Mouse (Mus musculus): ENCODE measurements at regions not wholly inside any gene's neighbourhood (a gene's known extent, or its start where the extent isn't known, plus 50 kb on each side); places are given as distances from the start of the nearest gene placed in this dataset.

DNA sequence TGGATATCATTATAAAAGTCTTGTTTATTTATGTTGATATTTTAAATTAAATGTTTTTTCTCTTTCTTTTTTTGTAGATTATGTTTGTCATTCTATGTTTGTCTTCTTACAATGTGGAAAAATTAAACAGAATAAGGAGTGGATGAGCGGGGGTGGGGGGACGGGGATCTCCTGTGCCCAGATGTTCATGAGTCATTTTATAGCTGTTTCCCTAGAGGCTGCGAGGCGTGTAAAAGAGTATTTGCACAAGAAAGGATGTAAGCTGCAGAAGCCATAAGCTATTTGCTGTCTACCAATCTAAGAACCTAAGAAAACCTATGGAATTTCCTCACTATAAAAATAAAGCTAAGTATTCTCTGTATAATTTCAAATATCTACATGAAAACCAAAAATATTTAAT, 446.9 kb upstream of the Cwc22 start:
- no peaks in the 10 kb centered on the region for H3K36me3 ChIP-seq (ENCODE audit: insufficient read depth)
- no peak for ATAC-seq

GRCm38 (mm10) chr2:78392425-78392824, 446.2 kb upstream of the Cwc22 start:
- no peaks in the 10 kb centered on the region for H3K4me1 ChIP-seq (ENCODE audit: insufficient read depth)
- no peaks in the 10 kb centered on the region for H3K27me3 ChIP-seq (ENCODE audit: insufficient read depth, low read length)
- no peak for DNase-seq
- no peak overlapping the region for H3K4me3 ChIP-seq (ENCODE audit: low read depth, low read length)
- no peak overlapping the region for H3K4me2 ChIP-seq (ENCODE audit: low read depth)
- H3K9ac ChIP-seq = no peak overlapping the region
- 62% methylated on average over 2 of the region's 2 CpGs for WGBS
- no peaks in the 10 kb centered on the region for H3K36me3 ChIP-seq (ENCODE audit: insufficient read depth)
- no peaks in the 10 kb centered on the region for H3K9me3 ChIP-seq (ENCODE audit: low read length)
- ATAC-seq = no peak
- no peak for TF ChIP-seq CTCF (IDR thresholded peaks at IDR 0.05; ENCODE audit: low read depth)
- no peak overlapping the region for H3K27ac ChIP-seq (ENCODE audit: low read depth, low read length)

More for the DNA sequence above, 446.9 kb upstream of the Cwc22 start:
- DNase-seq = no peak
- Histone ChIP-seq H3K9ac (no peak overlapping the region), H3K27me3 (ENCODE audit: insufficient read depth, low read length) (no peaks in the 10 kb centered on the region), H3K4me3 (ENCODE audit: low read depth, low read length) (no peak overlapping the region), H3K9me3 (ENCODE audit: low read length) (no peaks in the 10 kb centered on the region), H3K4me2 (ENCODE audit: low read depth) (no peak overlapping the region), H3K27ac (ENCODE audit: low read depth, low read length) (no peak overlapping the region), H3K4me1 (ENCODE audit: insufficient read depth) (no peaks in the 10 kb centered on the region)
- WGBS = 81% methylated on average over 4 of the region's 4 CpGs
- no peak for TF ChIP-seq CTCF (IDR thresholded peaks at IDR 0.05; ENCODE audit: low read depth)

DNA sequence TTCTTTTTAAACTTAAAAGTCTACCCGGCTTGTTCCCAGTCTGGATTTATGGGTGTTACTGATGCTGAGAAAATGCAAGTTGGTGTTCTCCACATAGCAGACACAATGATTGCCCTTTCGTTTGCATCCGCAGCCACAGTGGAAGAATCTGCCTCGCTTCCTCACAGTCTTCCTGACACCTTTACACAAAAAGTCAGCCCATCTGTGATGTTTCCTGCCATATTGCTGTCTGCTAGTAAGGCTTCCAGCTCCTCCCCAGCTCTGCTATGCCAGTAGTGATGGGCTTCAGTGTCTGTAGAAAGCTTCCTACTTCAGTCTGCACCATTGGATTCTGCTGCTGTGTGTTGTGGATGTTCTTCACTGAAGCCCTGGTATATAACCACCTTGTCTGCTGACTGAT, 441.8 kb upstream of the Cwc22 start:
- Histone ChIP-seq H3K27me3 (ENCODE audit: insufficient read depth, low read length) (no peaks in the 10 kb centered on the region), H3K9ac (no peak overlapping the region), H3K27ac (ENCODE audit: low read depth, low read length) (no peak overlapping the region), H3K9me3 (ENCODE audit: low read length) (no peaks in the 10 kb centered on the region), H3K4me3 (ENCODE audit: low read depth, low read length) (no peak overlapping the region), H3K36me3 (ENCODE audit: insufficient read depth) (no peaks in the 10 kb centered on the region), H3K4me1 (ENCODE audit: insufficient read depth) (no peaks in the 10 kb centered on the region), H3K4me2 (ENCODE audit: low read depth) (no peak overlapping the region)
- WGBS = 75% methylated on average over 4 of the region's 4 CpGs
- ATAC-seq (peak; percentile 64), DNase-seq (peak; percentile 36)
- no peak for TF ChIP-seq CTCF (IDR thresholded peaks at IDR 0.05; ENCODE audit: low read depth)

DNA sequence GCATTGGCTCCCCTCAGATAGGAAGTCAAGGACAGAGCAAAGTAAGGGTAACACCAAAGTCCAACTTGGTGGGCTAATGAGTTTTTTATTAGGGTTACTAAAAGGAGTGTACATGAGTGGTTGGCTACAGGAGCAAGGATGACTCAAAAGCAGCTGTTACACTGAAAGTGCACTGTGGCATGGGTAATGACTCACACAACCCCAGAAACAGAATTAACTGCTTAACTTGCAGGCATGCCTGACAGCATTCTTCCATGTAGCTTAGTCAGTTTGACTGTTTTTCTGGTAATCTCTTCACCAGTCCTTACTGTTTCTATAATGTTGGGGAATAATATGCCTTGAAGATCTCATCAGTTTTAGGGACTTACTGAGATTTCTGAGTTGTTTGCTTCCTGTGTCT, 435.1 kb upstream of the Cwc22 start:
- no peak overlapping the region for H3K4me2 ChIP-seq (ENCODE audit: low read depth)
- H3K4me3 ChIP-seq (ENCODE audit: low read depth, low read length) = no peak overlapping the region
- no peak for TF ChIP-seq CTCF (IDR thresholded peaks at IDR 0.05; ENCODE audit: low read depth)
- H3K36me3 ChIP-seq (ENCODE audit: insufficient read depth) = no peaks in the 10 kb centered on the region
- H3K9ac ChIP-seq = no peak overlapping the region
- no peaks in the 10 kb centered on the region for H3K9me3 ChIP-seq (ENCODE audit: low read length)
- H3K27me3 ChIP-seq (ENCODE audit: insufficient read depth, low read length) = no peaks in the 10 kb centered on the region
- no peaks in the 10 kb centered on the region for H3K4me1 ChIP-seq (ENCODE audit: insufficient read depth)
- no peak for ATAC-seq
- H3K27ac ChIP-seq (ENCODE audit: low read depth, low read length) = no peak overlapping the region
- DNase-seq = no peak

DNA sequence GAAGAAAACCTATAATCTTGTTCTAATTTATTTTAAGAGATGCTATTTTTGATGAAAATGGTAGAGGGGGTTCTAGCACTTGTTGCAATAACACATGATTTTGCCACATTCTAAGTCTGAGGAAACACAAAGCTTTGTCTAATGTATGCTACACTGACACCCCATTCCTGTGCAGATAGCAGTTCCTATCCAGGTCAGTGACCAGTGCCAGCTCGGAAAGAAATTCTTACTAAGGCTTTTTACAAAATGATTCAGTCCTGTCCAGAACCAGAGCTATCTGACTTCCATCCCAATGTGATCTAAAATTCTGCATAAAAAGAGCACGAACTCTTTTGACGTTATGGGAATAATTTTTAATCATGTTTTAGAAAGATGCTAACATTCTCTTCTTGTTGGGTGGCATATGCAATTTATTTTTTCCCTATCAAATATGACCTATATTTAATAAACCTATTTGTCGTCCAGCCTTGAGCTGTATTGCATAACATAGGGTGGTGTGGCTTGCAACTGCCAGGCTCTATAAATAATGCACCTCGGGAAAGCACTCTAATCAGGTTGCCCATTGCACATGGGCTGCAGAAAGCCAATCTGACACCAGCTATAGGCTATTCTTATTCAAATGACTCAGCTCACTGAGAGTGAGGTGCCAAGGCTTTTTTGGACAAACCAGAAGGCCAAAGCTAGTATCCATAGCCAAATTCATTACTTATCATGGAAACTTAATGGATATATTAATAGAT, 385.7 kb upstream of the Cwc22 start:
- no peaks in the 10 kb centered on the region for H3K4me1 ChIP-seq (ENCODE audit: insufficient read depth)
- DNase-seq (no peak), ATAC-seq (no peak)
- H3K27ac ChIP-seq (ENCODE audit: low read depth, low read length) = no peak overlapping the region
- TF ChIP-seq CTCF (IDR thresholded peaks at IDR 0.05; ENCODE audit: low read depth) = no peak
- no peak overlapping the region for H3K4me3 ChIP-seq (ENCODE audit: low read depth, low read length)
- H3K9me3 ChIP-seq (ENCODE audit: low read length) = 0 out of 2 replicates have a peak, but pooled peaks cover 3% of the 10 kb centered on the region
- H3K27me3 ChIP-seq (ENCODE audit: insufficient read depth, low read length) = no peaks in the 10 kb centered on the region
- H3K36me3 ChIP-seq (ENCODE audit: insufficient read depth) = no peaks in the 10 kb centered on the region
- no peak overlapping the region for H3K4me2 ChIP-seq (ENCODE audit: low read depth)
- no peak overlapping the region for H3K9ac ChIP-seq
- 70% methylated on average over 5 of the region's 5 CpGs for WGBS

GRCm38 (mm10) chr2:78326091-78326490, 379.9 kb upstream of the Cwc22 start:
- 0 out of 2 replicates have a peak, but pooled peaks cover 3% of the 10 kb centered on the region for H3K9me3 ChIP-seq (ENCODE audit: low read length)

GRCm38 (mm10) chr2:78322216-78322965, 376.2 kb upstream of the Cwc22 start:
- no peak overlapping the region for H3K4me3 ChIP-seq (ENCODE audit: low read depth, low read length)
- H3K4me2 ChIP-seq (ENCODE audit: low read depth) = no peak overlapping the region
- no peaks in the 10 kb centered on the region for H3K36me3 ChIP-seq (ENCODE audit: insufficient read depth)
- H3K4me1 ChIP-seq (ENCODE audit: insufficient read depth) = no peaks in the 10 kb centered on the region
- H3K27me3 ChIP-seq (ENCODE audit: insufficient read depth, low read length) = no peaks in the 10 kb centered on the region
- DNase-seq (no peak), ATAC-seq (peak; percentile 23; the same call in 1 of the 2 replicates)
- no peak overlapping the region for H3K27ac ChIP-seq (ENCODE audit: low read depth, low read length)
- no peaks in the 10 kb centered on the region for H3K9me3 ChIP-seq (ENCODE audit: low read length)
- no peak for TF ChIP-seq CTCF (IDR thresholded peaks at IDR 0.05; ENCODE audit: low read depth)
- no peak overlapping the region for H3K9ac ChIP-seq
- WGBS = 33% methylated on average over 3 of the region's 3 CpGs

More at GRCm38 (mm10) chr2:78326091-78326490, 379.9 kb upstream of the Cwc22 start:
- H3K36me3 ChIP-seq (ENCODE audit: insufficient read depth) = no peaks in the 10 kb centered on the region
- no peaks in the 10 kb centered on the region for H3K27me3 ChIP-seq (ENCODE audit: insufficient read depth, low read length)
- no peaks in the 10 kb centered on the region for H3K4me1 ChIP-seq (ENCODE audit: insufficient read depth)
- no peak for TF ChIP-seq CTCF (IDR thresholded peaks at IDR 0.05; ENCODE audit: low read depth)
- no peak overlapping the region for H3K9ac ChIP-seq
- no peak overlapping the region for H3K27ac ChIP-seq (ENCODE audit: low read depth, low read length)
- DNase-seq (no peak), ATAC-seq (no peak)
- 88% methylated on average over 2 of the region's 2 CpGs for WGBS
- no peak overlapping the region for H3K4me3 ChIP-seq (ENCODE audit: low read depth, low read length)
- no peak overlapping the region for H3K4me2 ChIP-seq (ENCODE audit: low read depth)

Data from forebrain, postnatal 0 days (tissue).